Mouse (Mus musculus) T-helper 2 cell (primary cell): ENCODE measurements around the gene Fam166b.

Experiments
- in situ Hi-C: fragments of 300-600 bp; cut with MboI, MseI; formaldehyde crosslinking; loops from one replicate; pipeline ENCODE4 v1.15.1; 2025; ENCODE audit warnings: high pct_unique_total_duplicates

Gene Fam166b

DNA sequence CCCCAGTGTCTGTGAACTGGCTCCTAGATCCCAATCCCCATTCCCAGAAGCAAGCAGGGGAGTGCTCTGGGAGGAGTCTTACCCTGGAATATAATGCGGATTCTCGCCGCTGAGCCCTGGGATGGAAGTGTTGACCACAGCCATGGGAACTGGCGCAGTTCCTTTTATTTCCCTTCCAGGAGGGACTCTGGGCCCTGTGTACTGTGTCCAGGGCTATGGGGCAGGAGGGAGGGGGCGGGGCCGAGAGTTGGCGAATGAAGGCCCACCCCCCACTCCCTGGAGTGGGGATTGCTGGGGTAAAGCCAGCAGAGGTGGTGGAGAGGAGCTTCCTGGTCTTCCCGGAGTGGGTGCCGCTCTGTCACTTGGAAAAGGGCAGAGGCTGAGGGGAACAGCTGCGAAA lies at the start of gene Fam166b:
Fam166b (minus strand) TSS at position 189 of the 400 bp plus-strand sequence.
- in situ Hi-C loops = no loop called here

DNA sequence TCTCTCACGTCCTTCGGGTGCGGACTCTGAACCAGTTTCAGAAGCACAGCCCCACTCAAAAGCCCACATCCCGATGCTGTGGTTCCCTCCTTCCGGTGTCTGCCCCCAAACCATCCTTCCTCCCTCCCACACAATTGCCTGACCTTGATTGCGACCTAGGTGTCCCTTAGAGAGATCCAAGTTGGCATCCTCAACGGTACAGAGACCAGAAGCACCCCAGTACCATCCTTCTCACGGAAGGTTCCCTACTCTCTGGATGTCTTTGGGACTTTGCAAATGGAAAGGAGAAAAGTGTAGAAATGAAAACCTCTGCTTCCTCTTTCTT lies 49.6 kb upstream of the Fam166b start:
- in situ Hi-C loops = no loop called here

DNA sequence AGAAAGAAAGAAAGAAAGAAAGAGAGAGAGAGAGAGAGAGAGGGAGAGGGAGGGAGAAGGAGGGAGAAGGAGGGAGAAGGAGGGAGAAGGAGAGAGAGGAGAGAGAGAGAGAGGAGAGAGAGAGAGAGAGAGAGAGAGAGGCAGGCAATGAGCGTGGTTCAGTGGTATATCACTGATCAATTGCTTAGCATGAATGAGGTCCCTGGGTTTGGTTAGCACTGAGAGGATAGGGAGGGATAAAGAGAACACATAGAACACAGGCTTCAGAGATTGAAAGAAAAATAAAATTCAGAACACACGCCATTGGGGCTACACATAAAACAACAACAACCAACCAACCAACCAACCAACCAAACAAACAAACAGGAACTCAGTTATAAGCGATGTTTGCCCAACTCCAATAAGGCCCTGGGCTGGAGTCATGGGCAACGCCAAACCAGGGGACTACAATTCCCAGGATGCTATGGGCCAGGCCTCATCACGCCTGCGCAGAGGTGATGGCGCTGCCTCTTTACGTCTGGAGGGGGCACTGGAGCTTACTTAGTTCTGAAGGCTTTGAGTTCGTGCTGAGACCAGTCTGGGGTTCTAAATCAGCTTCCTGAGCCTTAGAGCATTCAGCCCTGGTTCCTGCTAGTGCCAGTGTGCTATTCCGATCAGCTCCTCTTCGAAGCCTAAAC lies 49.1 kb upstream of the Fam166b start:
- in situ Hi-C loops = no loop called here

DNA sequence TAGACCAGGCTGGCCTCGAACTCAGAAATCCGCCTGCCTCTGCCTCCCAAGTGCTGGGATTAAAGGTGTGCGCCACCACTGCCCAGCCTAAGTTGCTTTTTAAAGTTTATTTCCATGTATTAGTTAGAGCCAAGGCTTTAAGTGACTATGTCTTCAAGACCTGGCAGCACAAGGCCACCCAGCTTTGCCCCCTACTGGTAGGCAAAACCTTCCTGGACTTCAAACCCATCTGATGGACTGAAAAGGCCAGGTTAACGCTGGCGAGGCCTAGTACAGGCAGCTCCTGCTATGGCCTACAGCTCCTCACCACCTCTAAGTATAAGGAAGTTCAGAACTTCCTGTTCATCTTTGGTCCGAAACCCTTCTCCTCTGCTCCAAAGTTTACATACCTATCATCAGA lies 47.7 kb upstream of the Fam166b start:
- in situ Hi-C loops = no loop called here

DNA sequence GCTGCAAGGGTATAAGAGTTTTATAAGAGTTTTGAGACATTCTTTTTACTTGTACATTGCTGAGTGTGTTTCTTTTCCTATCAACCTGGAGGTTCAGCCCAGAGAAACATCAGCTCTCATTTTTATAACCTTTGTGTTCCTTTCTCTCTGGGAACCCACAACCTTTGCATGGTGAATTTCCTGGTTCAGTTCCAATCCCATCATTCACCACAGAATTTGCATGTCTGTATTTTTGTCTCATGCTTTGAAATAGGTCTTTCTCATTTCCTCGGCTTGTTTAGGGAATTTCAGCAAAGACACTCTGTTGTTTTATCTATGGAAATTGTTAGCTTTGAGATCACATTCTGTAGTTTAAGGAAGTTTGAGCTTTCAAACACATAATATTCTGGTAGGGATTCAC lies 44.7 kb upstream of the Fam166b start:
- in situ Hi-C loops = no loop called here

DNA sequence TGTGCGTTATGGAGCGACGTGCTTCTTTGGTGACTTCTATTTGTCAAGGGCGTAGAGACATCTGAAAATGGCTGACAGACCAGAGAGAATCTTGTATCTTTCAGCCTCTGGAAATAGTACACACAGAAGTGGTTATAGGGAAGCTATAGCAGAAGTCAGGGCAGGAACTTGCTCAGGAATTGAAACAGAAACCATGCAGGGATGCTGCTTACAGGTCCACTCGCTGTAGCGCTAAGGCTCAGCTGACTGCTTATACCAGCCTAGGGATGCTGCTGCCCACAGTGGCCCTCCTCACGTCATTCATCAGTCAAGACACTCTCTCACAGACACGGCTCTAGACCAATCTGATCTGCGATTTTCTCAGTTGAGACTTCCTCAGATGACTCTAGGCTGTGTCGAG lies 41.4 kb upstream of the Fam166b start:
- in situ Hi-C loops = no loop called here

DNA sequence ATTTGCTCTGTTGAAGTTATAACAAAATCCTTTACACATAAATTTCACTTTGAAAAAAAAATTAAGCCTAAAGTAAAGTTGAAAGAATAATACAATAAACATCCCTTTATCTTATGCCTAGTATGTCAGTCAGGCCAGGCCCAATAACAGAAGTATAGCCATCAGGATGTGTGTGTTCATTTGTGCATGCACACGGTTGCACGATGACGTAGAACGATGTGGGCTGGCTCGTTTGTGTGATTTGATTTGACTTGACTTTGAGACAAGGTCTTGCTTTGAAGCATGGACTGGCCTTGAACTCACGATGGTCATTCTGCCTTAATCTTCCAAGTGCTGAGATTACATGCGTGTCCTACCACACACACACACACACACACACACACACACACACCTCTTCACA lies 37.9 kb upstream of the Fam166b start:
- in situ Hi-C loops = no loop called here

DNA sequence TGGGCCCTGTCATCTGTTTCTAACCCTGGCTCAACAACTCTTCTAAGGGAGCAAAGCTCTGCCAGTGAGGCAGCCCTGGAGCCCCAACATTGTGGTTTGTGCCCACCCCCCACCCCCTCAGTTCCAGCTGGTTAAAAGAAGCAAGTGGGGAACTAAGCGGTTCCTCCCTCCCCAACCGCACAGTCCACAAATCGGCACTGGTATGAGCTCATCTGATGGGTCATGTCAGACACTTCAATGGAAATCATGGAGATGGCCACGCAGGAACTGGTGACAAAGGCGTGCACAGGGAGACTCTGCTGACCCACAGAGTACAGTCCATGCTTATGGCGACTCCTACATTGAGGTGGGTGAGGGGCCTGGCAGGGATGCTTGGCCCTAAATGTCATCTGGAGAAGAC lies 37.0 kb upstream of the Fam166b start:
- in situ Hi-C loops = no loop called here

DNA sequence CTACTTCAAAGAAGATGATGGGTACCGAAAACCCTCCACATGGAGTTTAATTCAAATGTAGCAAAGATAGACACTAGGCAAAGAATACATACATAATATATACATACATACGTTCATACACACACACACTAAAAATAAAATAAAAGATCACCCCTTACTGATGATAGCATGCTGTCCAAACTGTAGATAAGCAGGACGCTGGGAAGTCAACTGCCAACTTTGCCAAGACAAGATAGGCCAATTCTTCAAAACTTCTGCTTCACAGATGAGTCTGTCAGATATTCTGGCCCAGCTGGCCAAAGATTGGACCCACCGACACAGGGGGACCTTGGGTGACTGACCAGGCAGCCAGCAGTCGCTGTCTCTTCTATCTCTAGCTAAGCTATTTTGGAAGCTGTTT lies 34.2 kb upstream of the Fam166b start:
- in situ Hi-C loops = no loop called here

DNA sequence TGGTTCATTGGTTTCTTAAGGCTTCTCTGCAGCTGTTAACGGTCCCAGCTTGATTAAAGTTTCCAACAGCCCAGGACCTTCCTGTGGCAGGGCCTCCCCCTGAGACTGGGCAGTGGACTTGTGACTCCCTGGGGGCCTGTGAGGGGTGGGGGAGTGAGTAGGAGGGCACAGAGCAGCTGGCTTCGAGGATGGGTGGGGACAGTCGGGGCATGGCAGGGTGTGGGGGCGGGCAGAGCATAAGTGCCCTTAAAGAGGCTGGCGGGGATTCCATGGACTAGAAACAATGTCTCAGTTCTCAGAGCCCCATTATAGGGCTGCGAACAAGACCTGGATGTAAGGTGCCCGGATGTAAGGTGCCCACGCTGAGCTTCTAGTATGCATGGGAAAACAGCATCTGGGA lies 28.2 kb upstream of the Fam166b start:
- in situ Hi-C loops = no loop called here

DNA sequence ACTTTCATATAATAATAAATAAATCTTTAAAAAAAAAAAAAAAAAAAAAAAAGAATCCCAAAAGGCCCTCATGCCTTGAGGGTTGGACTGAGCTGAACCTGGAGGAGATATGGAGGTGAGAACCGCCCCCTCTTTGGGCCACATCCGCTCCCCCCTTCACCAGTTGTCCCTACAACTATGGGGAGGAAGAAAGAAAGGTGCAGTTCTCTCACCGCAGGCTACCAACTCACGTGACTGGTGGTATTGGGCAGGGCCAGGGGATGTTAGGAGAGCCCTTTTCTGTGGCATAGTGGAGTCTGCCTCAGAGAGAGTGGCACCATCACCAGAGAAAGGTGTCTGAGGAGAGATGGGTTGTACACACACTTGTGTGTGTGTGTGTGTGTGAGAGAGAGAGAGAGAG lies 27.5 kb upstream of the Fam166b start:
- in situ Hi-C loops = no loop called here

DNA sequence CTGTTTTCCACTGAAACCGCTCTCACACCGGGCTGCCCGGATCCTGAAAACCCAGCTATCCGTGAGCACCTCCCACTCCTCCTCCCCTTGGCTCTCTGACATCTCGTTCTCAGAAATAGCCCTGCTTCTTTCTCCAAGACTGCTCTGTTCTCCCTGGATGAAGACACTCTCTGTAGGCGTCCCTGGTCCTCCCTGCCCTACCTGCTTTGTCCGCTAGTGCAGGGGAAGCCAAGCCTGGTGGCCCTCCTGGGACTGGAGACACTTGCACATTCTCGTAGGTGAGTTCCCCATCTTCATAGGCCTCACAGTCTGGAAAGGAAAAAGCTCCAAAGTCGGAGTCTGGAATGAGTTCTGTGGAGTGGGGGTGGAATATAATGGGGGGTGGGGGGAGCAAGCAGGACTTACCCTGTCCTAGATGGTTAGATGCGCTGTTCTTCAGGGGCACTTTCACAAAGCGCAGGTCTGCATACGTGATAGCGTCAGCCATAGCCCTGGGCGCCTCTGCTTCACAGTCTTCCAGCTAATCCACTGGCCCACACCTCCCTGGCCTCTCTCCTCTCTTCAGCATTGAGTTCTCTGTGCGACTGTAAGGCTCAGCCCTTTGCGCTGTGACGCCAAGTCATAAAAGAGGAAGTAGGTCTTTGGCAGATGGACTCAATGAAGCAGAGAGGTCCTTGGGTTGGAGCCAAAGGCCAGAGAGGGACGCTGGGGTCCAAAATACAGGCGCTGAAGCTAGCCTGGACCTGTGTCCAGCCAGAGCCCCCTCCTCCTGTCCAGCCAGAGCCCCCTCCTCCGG lies 25.3 kb upstream of the Fam166b start, which contains the start of gene Cd72:
Cd72 (minus strand) TSS at position 588 of the 796 bp plus-strand sequence.
- in situ Hi-C loops = no loop called here

DNA sequence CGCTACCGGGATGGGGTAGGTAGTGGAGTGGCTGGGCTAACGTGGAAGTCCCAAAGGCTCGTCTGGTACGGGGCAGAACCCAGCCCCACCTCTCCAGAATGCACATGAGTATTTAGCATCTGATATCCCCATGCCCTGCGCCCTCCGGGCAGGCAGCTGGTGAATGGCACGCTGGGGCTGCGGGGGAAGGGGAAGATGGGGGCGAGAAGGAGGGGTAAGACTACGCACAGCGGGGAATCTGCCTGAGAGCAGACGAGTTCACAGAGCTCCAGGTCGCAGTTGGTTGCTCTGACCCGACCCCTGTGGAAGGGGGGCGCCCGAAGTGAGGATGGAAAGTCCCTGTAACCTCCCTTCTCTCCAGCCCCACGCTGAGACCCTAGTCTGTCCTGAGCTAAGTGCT lies 24.5 kb upstream of the Fam166b start:
- in situ Hi-C loops = no loop called here

DNA sequence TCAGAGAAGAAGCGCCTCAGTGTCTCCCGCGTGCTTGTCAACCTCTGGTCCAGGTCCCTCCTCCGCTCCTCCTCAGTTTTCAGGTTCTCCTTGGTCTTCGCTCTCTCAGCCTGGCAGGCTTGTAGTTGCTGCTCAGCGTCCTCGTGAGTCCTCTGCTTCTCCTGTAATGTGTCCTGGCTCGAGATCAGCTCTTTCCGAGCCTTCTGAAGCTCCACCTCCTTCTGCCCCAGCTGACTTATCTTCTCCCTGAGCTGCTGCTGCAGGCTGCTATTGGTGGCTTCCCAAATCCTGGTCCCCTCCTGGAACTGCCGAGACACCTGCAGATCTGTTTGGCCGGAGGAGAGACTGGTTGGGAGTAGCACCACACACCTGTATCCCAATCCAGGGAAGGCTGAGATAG lies 23.4 kb upstream of the Fam166b start:
- in situ Hi-C loops = no loop called here

DNA sequence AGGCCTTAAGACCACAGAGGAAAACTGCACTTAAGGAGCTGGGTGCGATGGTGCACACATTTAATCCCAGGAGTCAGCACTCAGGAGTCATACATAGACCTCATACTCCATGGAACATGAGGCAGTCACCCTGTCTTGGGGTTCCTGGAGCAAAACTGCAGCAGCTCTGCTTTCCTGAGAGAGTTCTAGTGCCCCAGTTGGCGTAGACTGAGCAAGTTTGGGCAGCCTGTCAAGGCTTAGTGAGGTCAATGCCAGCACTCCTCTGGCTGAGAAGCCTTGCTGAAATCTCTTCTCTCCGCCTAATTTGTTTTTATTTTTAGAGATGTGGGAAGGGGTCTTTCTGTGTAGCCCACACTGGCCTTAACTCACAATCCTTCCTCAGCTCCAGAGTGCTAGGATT lies 19.6 kb upstream of the Fam166b start:
- in situ Hi-C loops = loop anchor here (10.0 kb wide), 1 partner anchor 404 kb away; the partner anchor contains the start of gene Fam214b

DNA sequence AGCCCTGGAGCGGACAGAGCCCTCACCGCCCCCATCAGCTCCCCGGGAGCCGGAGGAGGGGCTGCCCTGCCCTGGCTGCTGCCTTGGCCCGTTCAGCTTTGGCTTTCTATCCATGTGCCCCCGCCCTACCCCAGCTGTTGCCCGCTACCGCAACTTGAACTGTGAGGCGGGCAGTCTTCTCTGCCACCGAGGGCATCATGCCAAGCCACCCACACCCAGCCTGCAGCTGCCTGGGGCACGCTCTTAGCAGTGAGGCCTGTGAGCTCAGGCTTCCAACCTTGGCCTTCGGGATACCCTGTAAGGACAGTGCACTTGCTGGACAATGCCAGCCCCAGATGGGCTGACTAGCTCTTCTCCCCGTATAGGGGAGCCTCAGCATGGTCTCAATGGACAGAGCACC lies 18.3 kb upstream of the Fam166b start:
- in situ Hi-C loops = loop anchor here (10.0 kb wide), 1 partner anchor 402 kb away; the partner anchor contains the start of gene Fam214b

DNA sequence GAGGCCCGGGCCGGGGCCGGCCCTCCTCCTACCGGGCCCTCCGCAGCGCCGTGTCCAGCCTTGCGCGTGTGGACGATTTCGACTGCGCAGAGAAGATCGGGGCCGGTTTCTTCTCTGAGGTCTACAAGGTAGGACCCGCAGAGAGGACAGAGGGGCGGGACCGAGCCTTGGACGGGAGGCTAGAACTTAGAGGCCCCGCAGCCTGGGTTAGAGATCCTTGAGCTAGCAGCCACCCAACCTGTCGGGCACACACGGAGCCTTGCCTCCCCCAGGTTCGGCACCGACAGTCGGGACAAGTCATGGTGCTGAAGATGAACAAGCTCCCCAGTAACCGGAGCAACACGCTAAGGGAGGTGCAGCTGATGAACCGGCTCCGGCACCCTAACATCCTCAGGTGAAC lies 14.6 kb upstream of the Fam166b start:
- in situ Hi-C loops = loop anchor here (5.0 to 10.0 kb wide), 2 partner anchors 39 to 399 kb away; partner anchors contain the start of genes Fam214b and Sit1

DNA sequence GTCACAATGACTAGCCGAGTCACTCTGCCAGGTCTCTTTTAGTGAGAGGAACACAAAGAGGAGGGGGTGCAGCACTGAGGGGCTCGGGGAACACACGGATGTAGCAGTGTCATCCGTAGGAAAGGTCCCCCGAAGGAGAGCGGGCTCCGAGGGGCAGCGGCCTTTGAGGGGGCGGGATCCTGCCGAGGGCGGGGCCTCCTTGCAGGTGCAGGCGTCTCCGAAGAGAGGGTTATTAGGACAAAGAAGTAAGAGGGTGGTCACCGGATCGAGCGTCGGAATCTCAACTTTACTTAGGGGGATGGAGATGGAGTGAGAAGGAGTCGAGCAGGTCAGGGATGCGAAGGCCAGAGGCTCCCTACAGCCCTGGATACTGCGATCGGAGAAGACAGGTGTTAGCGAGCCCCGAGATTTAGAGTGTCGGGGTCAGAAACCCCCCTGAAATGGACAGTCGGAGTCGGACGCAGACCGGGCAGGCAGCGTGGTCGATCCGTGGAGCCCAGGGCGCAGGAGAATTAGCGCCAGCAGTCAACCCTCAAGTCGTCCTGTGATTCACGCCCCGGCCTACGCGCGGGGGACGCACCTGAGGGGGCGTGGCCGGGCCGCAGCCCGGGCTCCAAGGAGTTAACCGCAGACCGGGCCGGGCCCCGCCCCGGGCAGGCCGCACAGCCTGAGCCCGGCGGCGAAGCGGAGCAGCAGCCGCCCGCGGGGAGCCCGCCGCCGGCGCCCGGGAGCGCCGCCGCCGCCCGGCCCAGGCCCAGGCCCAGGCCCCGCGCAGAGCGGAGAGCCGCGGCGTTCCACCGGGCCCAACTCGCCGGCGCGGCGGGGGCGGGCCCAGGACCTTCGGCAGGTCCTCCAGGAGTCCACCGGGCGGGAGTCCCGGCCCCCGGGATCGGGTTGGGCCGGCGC lies 13.8 kb upstream of the Fam166b start:
- in situ Hi-C loops = loop anchor here (5.0 to 10.0 kb wide), 2 partner anchors 40 to 398 kb away; partner anchors contain the start of genes Fam214b and Sit1

DNA sequence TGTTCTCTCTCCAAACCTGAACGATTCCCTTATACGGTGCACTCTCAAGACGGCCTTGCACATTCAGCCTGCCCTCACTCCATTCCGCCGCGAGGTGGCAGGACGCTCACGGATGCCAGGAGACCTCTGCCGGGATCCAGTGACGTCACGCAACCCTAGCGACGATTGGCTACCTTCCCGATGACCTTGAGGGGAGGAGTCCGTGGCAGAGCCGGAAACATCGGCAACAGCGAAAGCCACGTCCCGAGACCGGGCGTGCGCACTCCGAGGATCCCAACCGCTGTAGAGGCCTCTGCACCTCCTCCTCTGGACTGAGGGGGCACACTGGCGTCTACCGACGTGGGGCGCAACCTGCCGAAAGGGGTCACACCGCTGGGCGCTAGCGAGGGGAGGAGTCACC lies 13.1 kb upstream of the Fam166b start:
- in situ Hi-C loops = loop anchor here (5.0 to 10.0 kb wide), 2 partner anchors 40 to 397 kb away; partner anchors contain the start of genes Fam214b and Sit1

DNA sequence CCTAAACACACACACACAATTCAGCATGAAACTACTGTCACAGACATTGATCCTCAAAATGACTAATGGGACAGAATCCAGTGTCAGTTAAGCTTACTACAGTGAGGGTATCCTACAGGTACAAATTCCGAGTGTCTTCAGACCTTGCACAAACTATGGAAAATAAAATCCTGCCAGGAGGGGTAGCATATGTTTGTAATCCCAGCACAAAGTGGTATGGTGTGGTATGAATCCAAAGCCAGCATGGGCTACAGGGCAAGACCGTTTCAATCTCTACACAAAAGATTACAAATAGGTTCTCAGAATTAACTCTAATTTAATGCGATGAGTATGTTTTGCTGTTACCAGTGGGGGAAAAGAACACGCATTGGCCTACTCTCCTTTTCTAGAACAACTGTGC lies 12.7 kb upstream of the Fam166b start, which contains the start of gene Tesk1:
Tesk1 (plus strand) TSS at position 301 of the 400 bp plus-strand sequence.
- in situ Hi-C loops = loop anchor here (5.0 to 10.0 kb wide), 2 partner anchors 41 to 397 kb away; partner anchors contain the start of genes Fam214b and Sit1

DNA sequence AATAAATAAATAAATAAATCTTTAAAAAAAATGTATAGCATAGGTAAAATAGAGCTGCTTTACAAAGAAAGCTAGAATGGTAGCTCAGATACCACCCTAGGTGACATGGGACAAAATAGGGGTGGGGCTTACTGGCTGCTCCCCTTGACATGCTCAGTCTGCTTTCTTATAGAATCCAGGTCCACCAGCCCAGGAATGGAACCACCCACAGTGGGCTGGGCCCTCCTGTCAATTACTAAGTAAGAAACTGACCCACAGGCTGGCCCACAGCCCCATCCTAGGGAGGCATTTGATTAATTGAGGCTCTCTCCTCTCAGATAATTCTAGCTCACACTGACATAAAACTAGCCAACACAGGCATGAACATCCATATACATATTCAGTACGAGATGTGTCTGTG lies 3.9 kb upstream of the Fam166b start:
- in situ Hi-C loops = no loop called here

DNA sequence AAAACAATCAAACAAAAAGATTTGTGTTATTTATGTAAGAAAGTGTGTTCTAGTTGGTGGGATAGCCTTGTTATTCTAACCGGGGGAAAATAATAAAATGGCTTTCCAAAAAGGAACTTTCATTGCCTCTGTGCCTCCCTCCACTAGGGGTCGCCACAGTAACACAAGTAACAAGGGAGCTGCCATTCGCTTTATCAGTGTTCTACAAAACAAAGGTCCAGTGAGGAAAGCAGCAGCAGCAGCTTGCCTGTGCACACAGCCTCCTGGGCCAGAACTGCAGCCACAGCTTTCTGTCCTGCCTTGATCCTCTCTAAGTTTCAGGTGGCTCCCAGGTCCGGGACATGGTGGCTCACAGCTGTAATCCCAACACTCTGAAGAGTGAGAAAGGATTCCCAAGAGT lies 2.8 kb upstream of the Fam166b start:
- in situ Hi-C loops = no loop called here
